Mouse (Mus musculus) gastrocnemius, postnatal 4 days (tissue): ENCODE measurements at regions not wholly inside any gene's neighbourhood (a gene's known extent, or its start where the extent isn't known, plus 50 kb on each side); places are given as distances from the start of the nearest gene placed in this dataset.
"Not testable (repeated sequence)": the region's sequence is repeated elsewhere in the genome, so short reads cannot be mapped to it uniquely, and the experiment has no call there.

Experiments used
- DNase-seq, 2 experiments: peaks; one replicate each; pipeline ENCODE4 v3.0.0; 2021 to 2022; ENCODE audit warnings: low spot score in 2 of 2, mixed read lengths in 2 of 2

GRCm38 (mm10) chr3:53792541-53792940 lies 52.3 kb upstream of the Gm10985 start:
- DNase-seq, result no peak

- no peak for DNase-seq
Observed at GRCm38 (mm10) chr3:53789706-53790105, 55.2 kb upstream of the Gm10985 start.

GRCm38 (mm10) chr3:53785201-53785600 lies 59.7 kb upstream of the Gm10985 start:
- DNase-seq, result no peak

GRCm38 (mm10) chr3:53776668-53777067 lies 68.2 kb upstream of the Gm10985 start:
- DNase-seq, result no peak

GRCm38 (mm10) chr3:53767601-53768000 lies 77.3 kb upstream of the Gm10985 start:
- no peak for DNase-seq

GRCm38 (mm10) chr3:53763981-53764380 lies 80.9 kb upstream of the Gm10985 start:
- no peak for DNase-seq

GRCm38 (mm10) chr3:53761514-53762075 lies 83.3 kb upstream of the Gm10985 start:
- DNase-seq, result no peak

- DNase-seq, result no peak
Observed at GRCm38 (mm10) chr3:53756115-53756853, 88.6 kb upstream of the Gm10985 start.

GRCm38 (mm10) chr3:53737161-53737560 lies 80.0 kb upstream of the Frem2 start:
- DNase-seq, result no peak

- DNase-seq, result not testable (repeated sequence)
Observed at GRCm38 (mm10) chr3:53735607-53736006, 78.5 kb upstream of the Frem2 start.

- no peak for DNase-seq
Observed at GRCm38 (mm10) chr3:53735147-53735546, 78.0 kb upstream of the Frem2 start.

- DNase-seq, result no peak
Observed at GRCm38 (mm10) chr3:53730440-53730839, 73.3 kb upstream of the Frem2 start.

GRCm38 (mm10) chr3:53729810-53730209 lies 72.7 kb upstream of the Frem2 start:
- DNase-seq, result peak in 1 of 2 experiments; percentile 29

GRCm38 (mm10) chr3:53729131-53729530 lies 72.0 kb upstream of the Frem2 start:
- DNase-seq, result no peak

GRCm38 (mm10) chr3:53727737-53728136 lies 70.6 kb upstream of the Frem2 start:
- no peak for DNase-seq

- DNase-seq, result no peak
Observed at GRCm38 (mm10) chr3:53707101-53707500, 49.9 kb upstream of the Frem2 start.
